Mouse (Mus musculus) liver, postnatal 0 days (tissue): ENCODE measurements around the gene Ankle1.

ENCODE experiments used
- CTCF ChIP-seq: sonication (generic); IDR thresholded peaks from 2 replicates; pipeline ENCODE4 v1.5.1; 2016; ENCODE audit warnings: antibody characterized with exemption, low read depth
- EP300 ChIP-seq: IDR thresholded peaks from 2 replicates; pipeline ENCODE4 v1.6.1; 2016; ENCODE audit warnings: antibody characterized with exemption, low read depth, mild to moderate bottlenecking

- TF ChIP-seq CTCF: peak; percentile 14; the same call in 1 of the 2 replicates
- TF ChIP-seq EP300: no peak
Measured at GRCm38 (mm10) chr8:71358026-71358425, 47.8 kb upstream of the Ankle1 start.
